Mouse (Mus musculus) left cerebral cortex, postnatal 14 days (tissue): Measurements from ENCODE around the gene Rbbp4. TPM values are rescaled to one million over a fixed set of nuclear protein-coding genes. Genes with fewer than 3 reads are reported as not detected.
A peak's percentile ranks its signal among the peaks of the same experiment; 100 is the strongest.

Experiments
- DNase-seq, 2 experiments: peaks; one replicate each; pipeline ENCODE4 v3.0.0; 2021 to 2022; ENCODE audit warnings: low spot score in 2 of 2, mixed read lengths in 1 of 2
- intact Hi-C: fragments of 180-260 bp; cut with DNase I; formaldehyde crosslinking; loops from one replicate; pipeline ENCODE4 v1.15.1; 2025
- long read RNA-seq, 2 experiments: library from polyadenylated mRNA; stranded (forward); transcript quantifications; one replicate each; pipeline ENCODE4 v2.0.0; 2021
- total RNA-seq, 2 experiments: library from RNA; stranded (reverse); gene quantifications; 2 replicates each; pipeline ENCODE4 v1.2.3; 2021

Rbbp4 gene
- total RNA-seq: 100 to 1,000 TPM; 124 to 129 TPM
- long read RNA-seq, experiment 1, full-length matches to known transcripts: 5 of 36 reads
- long read RNA-seq, experiment 1, partial matches to known transcripts: 2 of 36 reads
- long read RNA-seq, experiment 1, other reads (novel, unspliced or antisense): 29 of 36 reads
- long read RNA-seq, experiment 2, full-length matches to known transcripts: 7 of 24 reads
- long read RNA-seq, experiment 2, partial matches to known transcripts: 4 of 24 reads
- long read RNA-seq, experiment 2, other reads (novel, unspliced or antisense): 13 of 24 reads

- intact Hi-C loops: loop anchor here (5.0 kb wide), 1 partner anchor 127 kb away; the partner anchor contains the start of gene Bsdc1
- DNase-seq: peak; percentile 97 to 99
Measured at GRCm38 (mm10) chr4:129335216-129336074, at the start of gene Rbbp4, which contains the start of gene Zbtb8os. Rbbp4 (minus strand) TSS chr4:129335370. Zbtb8os (plus strand) TSS chr4:129335695.

GRCm38 (mm10) chr4:129384440-129384839, 49.3 kb upstream of the Rbbp4 start:
- intact Hi-C loops: no loop called here
- DNase-seq: no peak

- intact Hi-C loops: no loop called here
- DNase-seq: no peak
Measured at GRCm38 (mm10) chr4:129383586-129383985, 48.4 kb upstream of the Rbbp4 start.

GRCm38 (mm10) chr4:129382488-129382887, 47.3 kb upstream of the Rbbp4 start:
- intact Hi-C loops: no loop called here
- DNase-seq: no peak

- DNase-seq: no peak
- intact Hi-C loops: no loop called here
Measured at GRCm38 (mm10) chr4:129382029-129382428, 46.9 kb upstream of the Rbbp4 start.

GRCm38 (mm10) chr4:129381148-129381547, 46.0 kb upstream of the Rbbp4 start:
- DNase-seq: no peak
- intact Hi-C loops: no loop called here

- intact Hi-C loops: no loop called here
- DNase-seq: no peak
Measured at GRCm38 (mm10) chr4:129379805-129380204, 44.6 kb upstream of the Rbbp4 start.

GRCm38 (mm10) chr4:129377601-129378390, 42.6 kb upstream of the Rbbp4 start, which contains the start of gene Zbtb8a:
Zbtb8a (minus strand) TSS chr4:129378116.
- intact Hi-C loops: no loop called here
- DNase-seq: peak; percentile 28 to 34

- peak; percentile 21 to 39 for DNase-seq
- intact Hi-C loops: no loop called here
Measured at GRCm38 (mm10) chr4:129376961-129377545, 41.9 kb upstream of the Rbbp4 start.

GRCm38 (mm10) chr4:129375821-129376220, 40.7 kb upstream of the Rbbp4 start:
- no peak for DNase-seq
- intact Hi-C loops: no loop called here

- DNase-seq: no peak
- intact Hi-C loops: no loop called here
Measured at GRCm38 (mm10) chr4:129375000-129375399, 39.8 kb upstream of the Rbbp4 start.

GRCm38 (mm10) chr4:129374219-129374755, 39.1 kb upstream of the Rbbp4 start:
- no peak for DNase-seq
- intact Hi-C loops: no loop called here

GRCm38 (mm10) chr4:129373202-129373976, 38.2 kb upstream of the Rbbp4 start:
- no peak for DNase-seq
- intact Hi-C loops: no loop called here

- intact Hi-C loops: no loop called here
- DNase-seq: no peak
Measured at GRCm38 (mm10) chr4:129371391-129371790, 36.2 kb upstream of the Rbbp4 start.

GRCm38 (mm10) chr4:129365224-129365623, 30.1 kb upstream of the Rbbp4 start:
- no peak for DNase-seq
- intact Hi-C loops: no loop called here

GRCm38 (mm10) chr4:129364379-129364778, 29.2 kb upstream of the Rbbp4 start:
- DNase-seq: no peak

GRCm38 (mm10) chr4:129363463-129363862, 28.3 kb upstream of the Rbbp4 start:
- no peak for DNase-seq
- intact Hi-C loops: no loop called here

More at GRCm38 (mm10) chr4:129364379-129364778, 29.2 kb upstream of the Rbbp4 start:
- intact Hi-C loops: no loop called here

- no peak for DNase-seq
- intact Hi-C loops: no loop called here
Measured at GRCm38 (mm10) chr4:129362771-129363170, 27.6 kb upstream of the Rbbp4 start.
